Mouse (Mus musculus): ENCODE data around the gene Actr8. TPM values are rescaled to one million over a fixed set of nuclear protein-coding genes. Genes with fewer than 3 reads are reported as not detected.
A peak's percentile ranks its signal among the peaks of the same experiment; 100 is the strongest.

Actr8 gene
- polyA plus RNA-seq, 1 experiment from 2014 or later, result 20.1 TPM

- Histone ChIP-seq H3K9me3 (ENCODE audit: control insufficient read depth) (no peaks in the 10 kb centered on the region), H3K27me3 (replicated peaks; ENCODE audit: control insufficient read depth, insufficient read depth, low read length) (no peaks in the 10 kb centered on the region), H3K4me2 (replicated peaks; ENCODE audit: low read depth) (no peak overlapping the region), H3K4me3 (ENCODE audit: low read depth, low read length) (no peak overlapping the region), H3K4me1 (replicated peaks; ENCODE audit: control insufficient read depth, insufficient read depth, low read length) (peaks cover 4% of the 10 kb centered on the region; the same call in 1 of the 2 replicates), H3K27ac (ENCODE audit: low read depth, low read length) (no peak overlapping the region), H3K36me3 (ENCODE audit: control insufficient read depth, insufficient read depth) (peaks cover 48% of the 10 kb centered on the region), H3K9ac (ENCODE audit: low read depth, low read length) (no peak overlapping the region)
- 71% methylated on average over 7 of the region's 7 CpGs for WGBS
- no peak for TF ChIP-seq CTCF (IDR thresholded peaks at IDR 0.05; ENCODE audit: low read depth)
- ATAC-seq, result no peak
These were observed 6.7 kb upstream of the Actr8 start for GRCm38 (mm10) chr14:29971446-29971845.

GRCm38 (mm10) chr14:29971993-29972392, 6.1 kb upstream of the Actr8 start:
- peaks cover 48% of the 10 kb centered on the region for H3K36me3 ChIP-seq (ENCODE audit: control insufficient read depth, insufficient read depth)
- no peak for TF ChIP-seq CTCF (IDR thresholded peaks at IDR 0.05; ENCODE audit: low read depth)
- H3K4me2 ChIP-seq (replicated peaks; ENCODE audit: low read depth), result no peak overlapping the region
- H3K9ac ChIP-seq (ENCODE audit: low read depth, low read length), result no peak overlapping the region
- 75% methylated on average over 5 of the region's 5 CpGs for WGBS
- ATAC-seq, result no peak
- H3K9me3 ChIP-seq (ENCODE audit: control insufficient read depth), result no peaks in the 10 kb centered on the region
- no peaks in the 10 kb centered on the region for H3K27me3 ChIP-seq (replicated peaks; ENCODE audit: control insufficient read depth, insufficient read depth, low read length)
- peaks cover 4% of the 10 kb centered on the region; the same call in 1 of the 2 replicates for H3K4me1 ChIP-seq (replicated peaks; ENCODE audit: control insufficient read depth, insufficient read depth, low read length)
- no peak overlapping the region for H3K4me3 ChIP-seq (ENCODE audit: low read depth, low read length)
- no peak overlapping the region for H3K27ac ChIP-seq (ENCODE audit: low read depth, low read length)

GRCm38 (mm10) chr14:29976927-29977326, 1.2 kb upstream of the Actr8 start:
- Histone ChIP-seq H3K27ac (ENCODE audit: low read depth, low read length) (no peak overlapping the region), H3K4me1 (replicated peaks; ENCODE audit: control insufficient read depth, insufficient read depth, low read length) (no peaks in the 10 kb centered on the region; the same call in 1 of the 2 replicates), H3K27me3 (replicated peaks; ENCODE audit: control insufficient read depth, insufficient read depth, low read length) (no peaks in the 10 kb centered on the region), H3K4me2 (replicated peaks; ENCODE audit: low read depth) (no peak overlapping the region), H3K4me3 (ENCODE audit: low read depth, low read length) (no peak overlapping the region), H3K9me3 (ENCODE audit: control insufficient read depth) (no peaks in the 10 kb centered on the region), H3K9ac (ENCODE audit: low read depth, low read length) (no peak overlapping the region), H3K36me3 (ENCODE audit: control insufficient read depth, insufficient read depth) (peaks cover 51% of the 10 kb centered on the region)
- no peak for TF ChIP-seq CTCF (IDR thresholded peaks at IDR 0.05; ENCODE audit: low read depth)
- WGBS, result 69% methylated on average over 6 of the region's 6 CpGs
- ATAC-seq, result peak; percentile 24; the same call in 1 of the 2 replicates

- Histone ChIP-seq H3K4me3 (ENCODE audit: low read depth, low read length) (no peak overlapping the region), H3K9me3 (ENCODE audit: control insufficient read depth) (no peaks in the 10 kb centered on the region), H3K4me2 (replicated peaks; ENCODE audit: low read depth) (no peak overlapping the region), H3K4me1 (replicated peaks; ENCODE audit: control insufficient read depth, insufficient read depth, low read length) (no peaks in the 10 kb centered on the region), H3K9ac (ENCODE audit: low read depth, low read length) (no peak overlapping the region), H3K36me3 (ENCODE audit: control insufficient read depth, insufficient read depth) (peaks cover 60% of the 10 kb centered on the region), H3K27ac (ENCODE audit: low read depth, low read length) (no peak overlapping the region), H3K27me3 (replicated peaks; ENCODE audit: control insufficient read depth, insufficient read depth, low read length) (no peaks in the 10 kb centered on the region)
- TF ChIP-seq CTCF (IDR thresholded peaks at IDR 0.05; ENCODE audit: low read depth), result peak; percentile 71
- 94% methylated on average over 10 of the region's 10 CpGs for WGBS
- no peak for ATAC-seq
These were observed 2.5 kb downstream of the Actr8 start for GRCm38 (mm10) chr14:29980447-29981205.

GRCm38 (mm10) chr14:29986096-29986495, 8.0 kb downstream of the Actr8 start:
- Histone ChIP-seq H3K4me1 (replicated peaks; ENCODE audit: control insufficient read depth, insufficient read depth, low read length) (no peaks in the 10 kb centered on the region), H3K4me3 (ENCODE audit: low read depth, low read length) (no peak overlapping the region), H3K9ac (ENCODE audit: low read depth, low read length) (no peak overlapping the region), H3K27ac (ENCODE audit: low read depth, low read length) (no peak overlapping the region), H3K27me3 (replicated peaks; ENCODE audit: control insufficient read depth, insufficient read depth, low read length) (no peaks in the 10 kb centered on the region), H3K9me3 (ENCODE audit: control insufficient read depth) (no peaks in the 10 kb centered on the region), H3K4me2 (replicated peaks; ENCODE audit: low read depth) (no peak overlapping the region), H3K36me3 (ENCODE audit: control insufficient read depth, insufficient read depth) (peaks cover 96% of the 10 kb centered on the region)
- ATAC-seq, result no peak
- TF ChIP-seq CTCF (IDR thresholded peaks at IDR 0.05; ENCODE audit: low read depth), result no peak
- 92% methylated on average over 4 of the region's 4 CpGs for WGBS

- Histone ChIP-seq H3K9ac (ENCODE audit: low read depth, low read length) (no peak overlapping the region), H3K27me3 (replicated peaks; ENCODE audit: control insufficient read depth, insufficient read depth, low read length) (no peaks in the 10 kb centered on the region), H3K4me2 (replicated peaks; ENCODE audit: low read depth) (no peak overlapping the region), H3K36me3 (ENCODE audit: control insufficient read depth, insufficient read depth) (peaks cover 97% of the 10 kb centered on the region), H3K27ac (ENCODE audit: low read depth, low read length) (no peak overlapping the region), H3K4me3 (ENCODE audit: low read depth, low read length) (no peak overlapping the region), H3K9me3 (ENCODE audit: control insufficient read depth) (no peaks in the 10 kb centered on the region), H3K4me1 (replicated peaks; ENCODE audit: control insufficient read depth, insufficient read depth, low read length) (no peaks in the 10 kb centered on the region)
- no peak for ATAC-seq
- whole genome bisulfite sequencing, result 95% methylated on average over 6 of the region's 6 CpGs
- no peak for TF ChIP-seq CTCF (IDR thresholded peaks at IDR 0.05; ENCODE audit: low read depth)
These were observed 9.1 kb downstream of the Actr8 start for GRCm38 (mm10) chr14:29987276-29987675.
